Mouse (Mus musculus) neural tube, embryonic 11.5 days (tissue): Measurements from ENCODE around the gene Mmgt2. TPM values are rescaled to one million over a fixed set of nuclear protein-coding genes. Genes with fewer than 3 reads are reported as not detected.
A peak's percentile ranks its signal among the peaks of the same experiment; 100 is the strongest.

ENCODE experiments used
- ATAC-seq: fragments of 200-750 bp; cut with Nextera tagmentation; 2 replicates; pipeline ENCODE4 v1.8.0; 2017; ENCODE audit warnings: moderate number of reproducible peaks, mild to moderate bottlenecking, moderate TSS enrichment, moderate library complexity; ENCODE audit not compliant: insufficient read depth, low FRiP score, low TSS enrichment
- DNase-seq: peaks from one replicate; pipeline ENCODE4 v3.0.0-alpha.2; 2015; ENCODE audit warnings: low spot score
- H3K27ac ChIP-seq: fragments of 300-500 bp; sonication (generic); 2 replicates; pipeline ENCODE4 v1.5.1; 2014; ENCODE audit warnings: low read depth, mild to moderate bottlenecking, low read length
- H3K27me3 ChIP-seq: fragments of 300-500 bp; sonication (generic); 2 replicates; pipeline ENCODE4 v1.6.1; 2014; ENCODE audit warnings: mild to moderate bottlenecking, low read length, mixed read lengths; ENCODE audit not compliant: control insufficient read depth, insufficient read depth
- H3K36me3 ChIP-seq: fragments of 300-500 bp; sonication (generic); 2 replicates; pipeline ENCODE4 v1.6.1; 2014; ENCODE audit warnings: mild to moderate bottlenecking, low read length, moderate library complexity, mixed read lengths; ENCODE audit not compliant: control insufficient read depth, insufficient read depth
- H3K4me1 ChIP-seq: fragments of 300-500 bp; sonication (generic); 2 replicates; pipeline ENCODE4 v1.6.1; 2014; ENCODE audit warnings: low read length, mixed read lengths; ENCODE audit not compliant: control insufficient read depth, insufficient read depth
- H3K4me2 ChIP-seq: fragments of 300-500 bp; sonication (generic); 2 replicates; pipeline ENCODE4 v1.6.1; 2014; ENCODE audit warnings: low read depth, mild to moderate bottlenecking, moderate library complexity
- H3K4me3 ChIP-seq: fragments of 300-500 bp; sonication (generic); 2 replicates; pipeline ENCODE4 v1.5.1; 2014; ENCODE audit warnings: low read depth, low read length
- H3K9ac ChIP-seq: fragments of 300-500 bp; sonication (generic); 2 replicates; pipeline ENCODE4 v1.6.1; 2014; ENCODE audit warnings: mild to moderate bottlenecking, low read length
- H3K9me3 ChIP-seq: fragments of 300-500 bp; sonication (generic); 2 replicates; pipeline ENCODE4 v1.6.1; 2016; ENCODE audit warnings: low read length; ENCODE audit not compliant: control insufficient read depth
- WGBS: fragments of 180-500 bp; shearing (Covaris S2); extraction: QIAGEN DNeasy Blood & Tissue Kit; methylation state at CpG from one replicate; pipeline ENCODE4 v1.1.7; 2014; 5-methylcytosine and 5-hydroxymethylcytosine counted together
- polyA plus RNA-seq: library from polyadenylated mRNA; unstranded; fragments of >200 nt; fragmentation: Nextera tagmentation; extraction: Ambion mirVana; gene quantifications from 2 replicates; pipeline ENCODE4 v1.2.1, GENCODE M21; 2014

The Mmgt2 gene
- polyA plus RNA-seq, 1 experiment from 2014 or later = 39.5 TPM

GRCm38 (mm10) chr11:62614876-62615410 is 33.5 kb upstream of the Mmgt2 start:
- no peak overlapping the region for H3K4me3 ChIP-seq
- H3K4me2 ChIP-seq = no peak overlapping the region
- no peak for ATAC-seq
- 87% methylated on average over 8 of the region's 8 CpGs for WGBS
- DNase-seq = no peak
- H3K27ac ChIP-seq = peak overlapping the region; percentile 86; the same call in 1 of the 2 replicates
- no peaks in the 10 kb centered on the region for H3K27me3 ChIP-seq
- H3K36me3 ChIP-seq = peaks cover 3% of the 10 kb centered on the region; the same call in 1 of the 2 replicates
- H3K4me1 ChIP-seq = peaks cover 19% of the 10 kb centered on the region
- H3K9me3 ChIP-seq = no peaks in the 10 kb centered on the region
- no peak overlapping the region; the same call in 1 of the 2 replicates for H3K9ac ChIP-seq

- Histone ChIP-seq H3K9me3 (no peaks in the 10 kb centered on the region), H3K27ac (no peak overlapping the region), H3K9ac (no peak overlapping the region), H3K27me3 (no peaks in the 10 kb centered on the region), H3K4me2 (no peak overlapping the region), H3K4me1 (peaks cover 19% of the 10 kb centered on the region), H3K4me3 (no peak overlapping the region), H3K36me3 (peaks cover 3% of the 10 kb centered on the region; the same call in 1 of the 2 replicates)
- ATAC-seq (no peak), DNase-seq (no peak)
- WGBS = 93% methylated on average over 4 of the region's 4 CpGs
These were observed 33.0 kb upstream of the Mmgt2 start for GRCm38 (mm10) chr11:62615456-62615855.

- ATAC-seq (no peak), DNase-seq (no peak)
- H3K9ac ChIP-seq = no peak overlapping the region
These were observed 27.4 kb upstream of the Mmgt2 start for GRCm38 (mm10) chr11:62621079-62621478.

GRCm38 (mm10) chr11:62621586-62622283 is 26.7 kb upstream of the Mmgt2 start:
- Histone ChIP-seq H3K9ac (no peak overlapping the region), H3K9me3 (no peaks in the 10 kb centered on the region), H3K4me1 (peaks cover 7% of the 10 kb centered on the region; the same call in 1 of the 2 replicates), H3K4me3 (no peak overlapping the region), H3K27me3 (no peaks in the 10 kb centered on the region), H3K27ac (no peak overlapping the region), H3K4me2 (no peak overlapping the region), H3K36me3 (peaks cover 3% of the 10 kb centered on the region; the same call in 1 of the 2 replicates)
- ATAC-seq = no peak
- WGBS = 84% methylated on average over 4 of the region's 4 CpGs
- no peak for DNase-seq

More at GRCm38 (mm10) chr11:62621079-62621478, 27.4 kb upstream of the Mmgt2 start:
- H3K27me3 ChIP-seq = no peaks in the 10 kb centered on the region
- H3K4me2 ChIP-seq = no peak overlapping the region
- H3K36me3 ChIP-seq = peaks cover 3% of the 10 kb centered on the region; the same call in 1 of the 2 replicates
- 96% methylated on average over 8 of the region's 8 CpGs for WGBS
- peaks cover 7% of the 10 kb centered on the region; the same call in 1 of the 2 replicates for H3K4me1 ChIP-seq
- H3K4me3 ChIP-seq = no peak overlapping the region
- H3K27ac ChIP-seq = no peak overlapping the region
- H3K9me3 ChIP-seq = no peaks in the 10 kb centered on the region

- no peak overlapping the region for H3K4me2 ChIP-seq
- peaks cover 7% of the 10 kb centered on the region; the same call in 1 of the 2 replicates for H3K4me1 ChIP-seq
- no peak overlapping the region for H3K4me3 ChIP-seq
- no peaks in the 10 kb centered on the region for H3K27me3 ChIP-seq
- ATAC-seq (no peak), DNase-seq (no peak)
- H3K27ac ChIP-seq = no peak overlapping the region
- H3K36me3 ChIP-seq = peaks cover 3% of the 10 kb centered on the region; the same call in 1 of the 2 replicates
- H3K9ac ChIP-seq = no peak overlapping the region
- no peaks in the 10 kb centered on the region for H3K9me3 ChIP-seq
- WGBS = 53% methylated on average over 4 of the region's 4 CpGs
These were observed 25.6 kb upstream of the Mmgt2 start for GRCm38 (mm10) chr11:62622850-62623249.

GRCm38 (mm10) chr11:62624341-62625291 is 23.8 kb upstream of the Mmgt2 start:
- Histone ChIP-seq H3K9ac (no peak overlapping the region), H3K4me3 (no peak overlapping the region), H3K36me3 (no peaks in the 10 kb centered on the region), H3K27me3 (no peaks in the 10 kb centered on the region), H3K27ac (peak overlapping the region; percentile 36), H3K9me3 (no peaks in the 10 kb centered on the region), H3K4me1 (peaks cover 17% of the 10 kb centered on the region), H3K4me2 (no peak overlapping the region)
- ATAC-seq (no peak), DNase-seq (no peak)
- 57% methylated on average over 10 of the region's 10 CpGs for WGBS

GRCm38 (mm10) chr11:62629352-62630224 is 18.9 kb upstream of the Mmgt2 start:
- no peaks in the 10 kb centered on the region for H3K27me3 ChIP-seq
- H3K9me3 ChIP-seq = no peaks in the 10 kb centered on the region
- H3K27ac ChIP-seq = peak overlapping the region; percentile 87
- peaks cover 32% of the 10 kb centered on the region for H3K4me1 ChIP-seq
- peak overlapping the region; percentile 14 for H3K9ac ChIP-seq
- WGBS = 0% methylated on average over 9 of the region's 9 CpGs
- DNase-seq (peak; percentile 81), ATAC-seq (0 out of 2 replicates have a peak, but pooled peaks have one; percentile 38)
- no peak overlapping the region; the same call in 1 of the 2 replicates for H3K4me2 ChIP-seq
- no peak overlapping the region for H3K4me3 ChIP-seq
- no peaks in the 10 kb centered on the region for H3K36me3 ChIP-seq
